Mouse (Mus musculus) hindbrain, embryonic 10.5 days (tissue): ENCODE data around the gene Myo1d. TPM values are rescaled to one million over a fixed set of nuclear protein-coding genes. Genes with fewer than 3 reads are reported as not detected.

Source experiments
- DNase-seq: peaks from one replicate; pipeline ENCODE4 v3.0.0-alpha.2; 2017; ENCODE audit warnings: low spot score
- H3K27ac ChIP-seq: fragments of 300-500 bp; sonication (generic); 2 replicates; pipeline ENCODE4 v1.5.1; 2016; ENCODE audit warnings: mild to moderate bottlenecking, moderate library complexity
- H3K27me3 ChIP-seq: fragments of 300-500 bp; sonication (generic); 2 replicates; pipeline ENCODE4 v1.6.1; 2016; ENCODE audit warnings: mild to moderate bottlenecking; ENCODE audit not compliant: poor library complexity, insufficient read depth, severe bottlenecking
- H3K36me3 ChIP-seq: fragments of 300-500 bp; sonication (generic); 2 replicates; pipeline ENCODE4 v1.6.1; 2016; ENCODE audit warnings: mild to moderate bottlenecking, moderate library complexity
- H3K4me1 ChIP-seq: fragments of 300-500 bp; sonication (generic); replicated peaks from 2 replicates; pipeline ENCODE4 v1.6.1; 2016; ENCODE audit warnings: mild to moderate bottlenecking
- H3K4me3 ChIP-seq: fragments of 300-500 bp; sonication (generic); 2 replicates; pipeline ENCODE4 v1.5.1; 2016; ENCODE audit warnings: mild to moderate bottlenecking, moderate library complexity
- H3K9me3 ChIP-seq: fragments of 300-500 bp; sonication (generic); 2 replicates; pipeline ENCODE4 v1.6.1; 2016; ENCODE audit warnings: mild to moderate bottlenecking, moderate library complexity
- WGBS: fragments of 180-500 bp; shearing (Covaris S2); methylation state at CpG from one replicate; pipeline ENCODE4 v1.1.7; 2016; 5-methylcytosine and 5-hydroxymethylcytosine counted together
- polyA plus RNA-seq: library from polyadenylated mRNA; unstranded; fragments of >200 nt; fragmentation: Nextera tagmentation; extraction: Ambion mirVana; gene quantifications from 2 replicates; pipeline ENCODE4 v1.2.1, GENCODE M21; 2016

Gene Myo1d
- polyA plus RNA-seq, 1 experiment from 2014 or later: 2.6 TPM

- H3K4me3 ChIP-seq: peak overlapping the region; percentile 40
- peaks cover 57% of the 10 kb centered on the region for H3K27me3 ChIP-seq
- no peaks in the 10 kb centered on the region for H3K36me3 ChIP-seq
- WGBS: 16% methylated on average over 7 of the region's 7 CpGs
- H3K27ac ChIP-seq: peak overlapping the region; percentile 78
- peaks cover 19% of the 10 kb centered on the region for H3K4me1 ChIP-seq
- DNase-seq: peak; percentile 56
- H3K9me3 ChIP-seq: no peaks in the 10 kb centered on the region
Measured at GRCm38 (mm10) chr11:80623038-80623380, 156.8 kb downstream of the Myo1d start.

- Histone ChIP-seq H3K4me1 (peaks cover 19% of the 10 kb centered on the region), H3K36me3 (no peaks in the 10 kb centered on the region), H3K27me3 (peaks cover 54% of the 10 kb centered on the region), H3K27ac (peak overlapping the region; percentile 78), H3K4me3 (peak overlapping the region; percentile 40), H3K9me3 (no peaks in the 10 kb centered on the region)
- WGBS: 7% methylated on average over 11 of the region's 11 CpGs
- DNase-seq: peak; percentile 74
Measured at GRCm38 (mm10) chr11:80622233-80623037, 157.4 kb downstream of the Myo1d start.

GRCm38 (mm10) chr11:80614949-80615725, 164.7 kb downstream of the Myo1d start:
- WGBS: 57% methylated on average over 6 of the region's 6 CpGs
- Histone ChIP-seq H3K4me3 (no peak overlapping the region), H3K4me1 (peaks cover 16% of the 10 kb centered on the region), H3K36me3 (no peaks in the 10 kb centered on the region), H3K27me3 (peaks cover 26% of the 10 kb centered on the region), H3K9me3 (no peaks in the 10 kb centered on the region), H3K27ac (no peak overlapping the region)
- DNase-seq: no peak

GRCm38 (mm10) chr11:80614418-80614817, 165.4 kb downstream of the Myo1d start:
- Histone ChIP-seq H3K9me3 (no peaks in the 10 kb centered on the region), H3K27me3 (peaks cover 19% of the 10 kb centered on the region), H3K36me3 (no peaks in the 10 kb centered on the region), H3K4me1 (peaks cover 16% of the 10 kb centered on the region), H3K4me3 (no peak overlapping the region), H3K27ac (no peak overlapping the region)
- WGBS: 39% methylated on average over 5 of the region's 5 CpGs
- DNase-seq: peak; percentile 20

- Histone ChIP-seq H3K4me1 (peaks cover 16% of the 10 kb centered on the region), H3K27me3 (peaks cover 11% of the 10 kb centered on the region), H3K27ac (no peak overlapping the region), H3K36me3 (no peaks in the 10 kb centered on the region), H3K4me3 (no peak overlapping the region), H3K9me3 (no peaks in the 10 kb centered on the region)
- WGBS: 16% methylated on average over 6 of the region's 6 CpGs
- peak; percentile 65 for DNase-seq
Measured at GRCm38 (mm10) chr11:80613534-80613933, 166.3 kb downstream of the Myo1d start.

GRCm38 (mm10) chr11:80602707-80603441, 177.0 kb downstream of the Myo1d start:
- H3K36me3 ChIP-seq: no peaks in the 10 kb centered on the region
- peaks cover 17% of the 10 kb centered on the region for H3K4me1 ChIP-seq
- WGBS: 3% methylated on average over 24 of the region's 24 CpGs
- H3K4me3 ChIP-seq: peak overlapping the region; percentile 45
- peak; percentile 58 for DNase-seq
- no peaks in the 10 kb centered on the region for H3K9me3 ChIP-seq
- H3K27me3 ChIP-seq: peaks cover 29% of the 10 kb centered on the region
- peak overlapping the region; percentile 74 for H3K27ac ChIP-seq

- H3K27ac ChIP-seq: peak overlapping the region; percentile 74
- no peaks in the 10 kb centered on the region for H3K9me3 ChIP-seq
- 24% methylated on average over 8 of the region's 8 CpGs for WGBS
- H3K36me3 ChIP-seq: no peaks in the 10 kb centered on the region
- peaks cover 29% of the 10 kb centered on the region for H3K27me3 ChIP-seq
- H3K4me1 ChIP-seq: peaks cover 17% of the 10 kb centered on the region
- no peak overlapping the region for H3K4me3 ChIP-seq
- DNase-seq: peak; percentile 26
Measured at GRCm38 (mm10) chr11:80602041-80602458, 177.8 kb downstream of the Myo1d start.

GRCm38 (mm10) chr11:80601040-80601864, 178.6 kb downstream of the Myo1d start:
- no peak for DNase-seq
- Histone ChIP-seq H3K36me3 (no peaks in the 10 kb centered on the region), H3K4me3 (no peak overlapping the region), H3K4me1 (peaks cover 17% of the 10 kb centered on the region), H3K27me3 (peaks cover 29% of the 10 kb centered on the region), H3K27ac (no peak overlapping the region), H3K9me3 (no peaks in the 10 kb centered on the region)
- 80% methylated on average over 20 of the region's 20 CpGs for WGBS

- Histone ChIP-seq H3K36me3 (no peaks in the 10 kb centered on the region), H3K9me3 (no peaks in the 10 kb centered on the region), H3K4me1 (peaks cover under 1% of the 10 kb centered on the region; the same call in 1 of the 2 replicates), H3K27me3 (no peaks in the 10 kb centered on the region), H3K27ac (0 out of 2 replicates have a peak overlapping the region, but pooled peaks have one; percentile 3), H3K4me3 (no peak overlapping the region)
- no peak for DNase-seq
- WGBS: 60% methylated on average over 1 of the region's 1 CpGs
Measured at GRCm38 (mm10) chr11:80595482-80595881, 184.3 kb downstream of the Myo1d start.

GRCm38 (mm10) chr11:80589387-80589786, 190.4 kb downstream of the Myo1d start:
- Histone ChIP-seq H3K27ac (no peak overlapping the region), H3K4me1 (peaks cover 7% of the 10 kb centered on the region; the same call in 1 of the 2 replicates), H3K9me3 (no peaks in the 10 kb centered on the region), H3K4me3 (no peak overlapping the region), H3K27me3 (no peaks in the 10 kb centered on the region), H3K36me3 (no peaks in the 10 kb centered on the region)
- 61% methylated on average over 5 of the region's 5 CpGs for WGBS
- DNase-seq: no peak

- Histone ChIP-seq H3K4me3 (no peak overlapping the region), H3K4me1 (peaks cover 13% of the 10 kb centered on the region; the same call in 1 of the 2 replicates), H3K27me3 (peaks cover 11% of the 10 kb centered on the region), H3K36me3 (no peaks in the 10 kb centered on the region), H3K27ac (no peak overlapping the region), H3K9me3 (no peaks in the 10 kb centered on the region)
- DNase-seq: no peak
Measured at GRCm38 (mm10) chr11:80585761-80586160, 194.1 kb downstream of the Myo1d start.

GRCm38 (mm10) chr11:80585211-80585610, 194.6 kb downstream of the Myo1d start:
- DNase-seq: no peak
- WGBS: 62% methylated on average over 11 of the region's 11 CpGs
- no peak overlapping the region for H3K27ac ChIP-seq
- peaks cover 15% of the 10 kb centered on the region for H3K27me3 ChIP-seq
- no peaks in the 10 kb centered on the region for H3K9me3 ChIP-seq
- peaks cover 10% of the 10 kb centered on the region; the same call in 1 of the 2 replicates for H3K4me1 ChIP-seq
- no peaks in the 10 kb centered on the region for H3K36me3 ChIP-seq
- H3K4me3 ChIP-seq: no peak overlapping the region
